Mouse (Mus musculus) intestine, embryonic 15.5 days (tissue): ENCODE measurements around the gene Tpm1. TPM values are rescaled to one million over a fixed set of nuclear protein-coding genes. Genes with fewer than 3 reads are reported as not detected.
A peak's percentile ranks its signal among the peaks of the same experiment; 100 is the strongest.

ENCODE experiments used
- ATAC-seq: fragments of 200-750 bp; cut with Nextera tagmentation; 2 replicates; pipeline ENCODE4 v1.8.0; 2017; ENCODE audit warnings: moderate TSS enrichment, moderate library complexity
- H3K27ac ChIP-seq: fragments of 300-500 bp; sonication (generic); 2 replicates; pipeline ENCODE4 v1.5.1; 2015; ENCODE audit warnings: mild to moderate bottlenecking, inconsistent platforms
- H3K27me3 ChIP-seq: fragments of 300-500 bp; sonication (generic); replicated peaks from 2 replicates; pipeline ENCODE4 v1.6.1; 2015; ENCODE audit warnings: inconsistent platforms
- H3K36me3 ChIP-seq: fragments of 300-500 bp; sonication (generic); 2 replicates; pipeline ENCODE4 v1.6.1; 2015; ENCODE audit warnings: inconsistent platforms
- H3K4me1 ChIP-seq: fragments of 300-500 bp; sonication (generic); replicated peaks from 2 replicates; pipeline ENCODE4 v1.6.1; 2015; ENCODE audit warnings: inconsistent platforms
- H3K4me2 ChIP-seq: fragments of 300-500 bp; sonication (generic); replicated peaks from 2 replicates; pipeline ENCODE4 v1.6.1; 2015; ENCODE audit warnings: mild to moderate bottlenecking, inconsistent platforms
- H3K4me3 ChIP-seq: fragments of 300-500 bp; sonication (generic); replicated peaks from 2 replicates; pipeline ENCODE4 v1.5.1; 2015; ENCODE audit warnings: inconsistent platforms
- H3K9ac ChIP-seq: fragments of 300-500 bp; sonication (generic); 2 replicates; pipeline ENCODE4 v1.6.1; 2015; ENCODE audit warnings: inconsistent platforms
- H3K9me3 ChIP-seq: fragments of 300-500 bp; sonication (generic); 2 replicates; pipeline ENCODE4 v1.6.1; 2016; ENCODE audit warnings: inconsistent platforms
- WGBS: fragments of 180-500 bp; shearing (Covaris S2); methylation state at CpG from one replicate; pipeline ENCODE4 v1.1.7; 2015; 5-methylcytosine and 5-hydroxymethylcytosine counted together
- polyA plus RNA-seq: library from polyadenylated mRNA; unstranded; fragments of >200 nt; fragmentation: Nextera tagmentation; extraction: Ambion mirVana; gene quantifications from 2 replicates; pipeline ENCODE4 v1.2.1, GENCODE M21; 2015

The Tpm1 gene
- polyA plus RNA-seq, 1 experiment from 2014 or later = 1,099 TPM

- WGBS = under 1% methylated on average over 41 of the region's 41 CpGs
- peak overlapping the region; percentile 90 for H3K27ac ChIP-seq
- ATAC-seq = peak; percentile 89
- H3K4me1 ChIP-seq = no peaks in the 10 kb centered on the region
- H3K9ac ChIP-seq = peak overlapping the region; percentile 74
- no peaks in the 10 kb centered on the region for H3K9me3 ChIP-seq
- peak overlapping the region; percentile 82 for H3K4me2 ChIP-seq
- H3K36me3 ChIP-seq = no peaks in the 10 kb centered on the region
- H3K4me3 ChIP-seq = peak overlapping the region; percentile 94
- H3K27me3 ChIP-seq = no peaks in the 10 kb centered on the region
Observed at GRCm38 (mm10) chr9:66974721-66975225, 74.4 kb downstream of the Tpm1 start.

Other genes starting within 250 kb of the Tpm1 start
- gene Aph1c, start 214.7 kb downstream of the Tpm1 start, polyA plus RNA-seq = 3.4 and 4.5 TPM in 2 replicates
- gene Rab8b, start 129.7 kb downstream of the Tpm1 start, polyA plus RNA-seq = 20.5 and 20.6 TPM in 2 replicates
- gene Rps27l, start 103.3 kb downstream of the Tpm1 start, polyA plus RNA-seq = 830 and 881 TPM in 2 replicates
- gene Lactb, start 73.9 kb downstream of the Tpm1 start, polyA plus RNA-seq = 7.2 and 8.2 TPM in 2 replicates